Mouse (Mus musculus) c-Kit-negative CD71-positive TER-119-positive erythroid progenitor cells, embryonic 14.5 days (primary cell): ENCODE results near the gene Tmem231.

Experiments
- DNase-seq: peaks from one replicate; pipeline ENCODE4 v3.0.0-alpha.2; 2013; ENCODE audit warnings: low read depth, low spot score

Tmem231 gene

DNA sequence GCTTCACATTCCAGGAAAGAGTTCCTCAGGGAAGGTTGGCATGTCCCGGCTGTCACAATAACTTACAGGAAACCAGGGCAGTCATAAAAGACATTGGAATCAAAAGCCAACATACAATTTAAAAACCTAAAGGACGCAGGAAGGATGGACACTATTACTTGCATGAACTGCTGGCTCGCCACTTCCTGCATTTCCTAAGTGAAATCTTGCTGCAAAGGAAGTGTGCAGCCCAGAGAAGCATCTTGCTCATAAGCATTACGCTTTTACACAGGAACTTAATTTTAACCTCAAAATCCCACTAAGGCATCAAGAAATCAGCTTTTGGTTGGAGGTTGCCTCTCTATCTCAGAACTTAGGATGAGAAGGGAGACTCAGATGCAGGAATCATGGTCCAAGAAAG, 70.4 kb downstream of the Tmem231 start:
- no peak for DNase-seq
